Mouse (Mus musculus): ENCODE measurements around the gene Slx1b.
"Not testable (repeated sequence)": the region's sequence is repeated elsewhere in the genome, so short reads cannot be mapped to it uniquely, and the experiment has no call there.

The Slx1b gene

GRCm38 (mm10) chr7:126695631-126696207 lies at the start of gene Slx1b:
Gene Slx1b (minus strand): TSS chr7:126695784.
- DNase-seq (ENCODE audit: low spot score in 2 of 2) = peak; percentile 94

DNA sequence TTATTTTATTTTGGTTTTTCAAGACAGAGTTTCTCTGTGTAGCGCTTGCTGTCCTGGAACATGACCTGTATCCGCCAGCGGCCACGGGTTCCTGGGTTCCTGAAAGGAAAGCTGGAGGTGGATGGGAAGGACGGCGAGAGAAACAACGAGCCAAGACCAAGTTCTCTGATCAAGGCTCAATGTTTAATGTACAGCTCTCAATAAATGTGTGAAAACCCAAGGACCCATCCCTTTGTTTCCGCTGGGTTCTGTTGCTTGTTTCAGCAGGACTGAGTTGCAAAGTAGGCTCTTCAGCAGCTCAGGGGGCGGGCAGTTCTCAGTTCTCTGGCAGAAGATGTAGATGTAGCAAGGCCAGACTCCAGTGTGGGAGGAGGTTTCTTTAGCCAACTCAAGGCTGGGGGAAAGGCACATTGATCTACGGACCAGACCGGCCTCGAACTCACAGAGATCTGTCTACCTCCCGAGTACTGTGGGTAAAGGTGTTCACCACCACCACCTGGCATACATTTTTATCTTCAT lies 46.4 kb upstream of the Slx1b start:
- DNase-seq (ENCODE audit: low spot score in 2 of 2) = no peak

DNA sequence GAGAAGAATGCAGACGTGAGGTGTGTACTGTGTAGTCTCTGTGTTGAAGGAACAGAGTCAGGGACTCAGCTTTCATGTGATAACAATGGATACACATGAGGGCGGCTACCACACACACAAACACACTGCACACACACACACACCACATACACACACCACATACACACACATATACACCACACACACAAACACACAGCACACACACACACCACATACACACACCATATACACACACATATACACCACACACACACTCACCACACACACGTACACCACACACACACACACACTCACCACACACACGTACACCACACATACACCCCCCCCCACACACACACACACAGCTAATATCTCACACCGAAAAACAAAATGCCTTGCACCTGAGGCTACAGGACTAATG lies 45.9 kb upstream of the Slx1b start:
- no peak for DNase-seq (ENCODE audit: low spot score in 2 of 2)

GRCm38 (mm10) chr7:126740977-126741376 lies 45.4 kb upstream of the Slx1b start:
- DNase-seq (ENCODE audit: low spot score in 2 of 2) = no peak

- DNase-seq (ENCODE audit: low spot score in 2 of 2) = no peak
Observed at GRCm38 (mm10) chr7:126740132-126740735, 44.6 kb upstream of the Slx1b start.

GRCm38 (mm10) chr7:126739551-126739950 lies 44.0 kb upstream of the Slx1b start:
- DNase-seq (ENCODE audit: low spot score in 2 of 2) = no peak

DNA sequence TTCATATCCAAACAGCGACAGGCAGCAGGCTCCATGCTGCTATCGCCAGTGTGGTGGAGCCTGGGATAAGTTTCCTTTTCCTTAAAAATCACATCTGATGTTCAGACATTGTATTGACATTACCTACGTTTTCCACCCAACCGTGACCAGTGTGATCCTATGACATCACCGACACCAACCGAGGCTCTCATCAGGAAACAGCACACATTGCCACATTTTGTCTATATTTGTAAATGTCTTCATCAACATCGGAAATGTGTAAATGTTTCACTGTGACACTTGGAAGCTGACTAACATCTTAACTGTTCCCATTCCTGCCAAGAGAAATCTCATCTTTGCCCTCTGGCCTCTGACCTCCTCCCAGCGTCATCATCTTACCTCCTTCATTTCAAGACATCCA lies 40.5 kb upstream of the Slx1b start:
- DNase-seq (ENCODE audit: low spot score in 2 of 2) = no peak

DNA sequence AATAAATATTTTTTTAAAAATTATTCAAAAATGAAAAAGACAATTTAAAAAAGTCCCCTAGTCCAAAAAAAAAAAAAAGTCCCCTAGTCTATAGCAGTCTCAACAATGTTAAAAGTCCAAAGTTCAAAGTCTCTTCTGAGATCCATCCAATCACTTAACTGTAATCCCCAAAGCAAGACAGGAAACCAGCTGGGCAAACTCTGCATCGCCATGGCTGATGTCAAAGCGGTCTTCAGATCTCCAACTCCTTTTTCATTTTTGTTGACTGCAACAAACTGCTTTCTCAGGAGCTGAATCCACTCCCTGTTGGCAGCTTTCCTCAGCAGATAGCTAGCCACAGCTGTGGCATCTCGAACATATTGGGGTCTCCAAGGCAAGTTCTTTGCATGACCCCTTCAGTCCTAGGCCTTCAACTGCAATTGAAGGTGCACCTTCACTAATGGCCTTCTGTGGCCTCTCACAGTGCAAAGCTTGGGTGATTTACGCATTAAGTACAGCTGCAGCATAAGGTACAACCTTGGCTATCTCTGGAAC lies 34.7 kb upstream of the Slx1b start:
- not testable (repeated sequence) for DNase-seq (ENCODE audit: low spot score in 2 of 2)

GRCm38 (mm10) chr7:126725667-126726066 lies 30.1 kb upstream of the Slx1b start:
- no peak for DNase-seq (ENCODE audit: low spot score in 2 of 2)

GRCm38 (mm10) chr7:126725077-126725476 lies 29.5 kb upstream of the Slx1b start:
- no peak for DNase-seq (ENCODE audit: low spot score in 2 of 2)

- no peak for DNase-seq (ENCODE audit: low spot score in 2 of 2)
Observed at GRCm38 (mm10) chr7:126721635-126722034, 26.1 kb upstream of the Slx1b start.

- DNase-seq (ENCODE audit: low spot score in 2 of 2) = no peak
Observed at GRCm38 (mm10) chr7:126718787-126719337, 23.3 kb upstream of the Slx1b start.

DNA sequence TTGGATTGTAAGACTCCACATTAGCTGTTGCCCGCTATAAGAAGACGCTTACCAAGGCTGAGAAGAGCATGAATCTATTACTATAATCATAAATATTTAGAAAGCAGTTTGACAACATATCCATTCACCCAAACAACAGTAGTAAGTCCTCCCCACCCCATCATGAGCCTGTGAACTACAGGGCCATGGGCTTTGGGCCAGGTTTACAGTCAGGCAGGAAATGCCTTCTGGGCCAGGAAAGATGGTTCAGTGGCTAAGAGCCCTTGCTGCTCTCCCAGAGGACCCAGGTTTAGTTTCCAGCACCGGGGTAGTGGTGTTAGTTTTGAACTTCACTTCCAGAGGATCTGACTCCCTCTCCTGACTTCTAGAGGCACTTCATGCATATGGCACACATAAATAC lies 22.0 kb upstream of the Slx1b start:
- no peak for DNase-seq (ENCODE audit: low spot score in 2 of 2)

DNA sequence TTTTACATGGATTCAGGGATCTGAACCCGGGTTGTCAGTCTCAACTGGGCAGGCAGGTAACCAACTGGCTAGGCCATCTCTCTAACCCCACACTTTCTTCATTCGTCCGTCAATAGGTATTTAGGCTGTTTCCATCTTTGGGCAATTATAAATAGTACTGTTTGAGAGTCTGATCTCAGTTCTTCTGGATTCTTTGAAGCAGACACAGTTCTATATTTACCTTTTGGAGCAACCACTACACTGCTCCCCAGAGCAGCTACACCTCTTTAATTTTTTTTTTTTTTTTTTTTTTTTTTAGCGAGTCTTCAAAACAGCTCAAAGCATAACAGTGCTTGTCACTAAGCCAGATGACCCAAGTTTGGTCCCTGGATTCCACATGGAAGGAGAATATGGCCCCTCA lies 20.1 kb upstream of the Slx1b start:
- DNase-seq (ENCODE audit: low spot score in 2 of 2) = no peak

DNA sequence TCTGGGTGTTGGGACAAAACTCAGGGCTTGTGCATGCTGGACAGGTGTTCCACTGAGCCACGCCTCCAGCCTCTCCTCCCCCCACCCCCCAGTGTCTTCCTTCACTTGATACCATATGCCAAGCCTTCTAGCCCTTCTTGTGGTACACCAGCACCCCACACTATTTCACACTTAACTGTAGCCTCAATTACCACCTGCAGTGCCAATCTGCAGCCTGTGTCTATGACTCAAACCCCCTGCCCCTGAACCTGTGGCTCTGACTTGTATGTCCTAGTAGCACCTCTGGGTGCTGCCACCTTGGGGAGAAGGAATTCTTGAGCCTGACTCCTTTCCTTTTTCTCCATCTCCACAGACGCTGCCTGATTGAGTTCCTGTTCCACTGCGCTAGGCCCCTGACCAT lies 16.3 kb upstream of the Slx1b start:
- no peak for DNase-seq (ENCODE audit: low spot score in 2 of 2)

DNA sequence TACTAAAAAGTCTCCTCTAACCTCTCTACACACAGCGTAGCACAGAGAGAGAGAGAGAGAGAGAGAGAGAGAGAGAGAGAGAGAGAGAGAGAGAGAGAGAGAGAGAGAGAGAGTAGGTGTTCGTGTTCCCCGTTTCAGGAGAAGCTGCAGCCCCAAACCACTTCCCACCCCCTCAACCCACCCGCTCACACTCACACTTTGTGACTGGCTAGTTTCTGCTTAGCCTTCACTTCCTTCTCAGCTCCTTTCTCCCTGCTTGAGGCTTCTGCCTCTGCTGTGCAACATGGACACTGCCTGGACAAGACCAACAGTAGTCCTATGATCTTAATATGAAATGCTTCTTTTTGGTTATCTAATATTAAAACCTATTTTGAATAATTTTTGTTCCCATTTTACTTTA lies 14.7 kb upstream of the Slx1b start:
- no peak for DNase-seq (ENCODE audit: low spot score in 2 of 2)

- no peak for DNase-seq (ENCODE audit: low spot score in 2 of 2)
Observed at GRCm38 (mm10) chr7:126708175-126708952, 12.8 kb upstream of the Slx1b start.

DNA sequence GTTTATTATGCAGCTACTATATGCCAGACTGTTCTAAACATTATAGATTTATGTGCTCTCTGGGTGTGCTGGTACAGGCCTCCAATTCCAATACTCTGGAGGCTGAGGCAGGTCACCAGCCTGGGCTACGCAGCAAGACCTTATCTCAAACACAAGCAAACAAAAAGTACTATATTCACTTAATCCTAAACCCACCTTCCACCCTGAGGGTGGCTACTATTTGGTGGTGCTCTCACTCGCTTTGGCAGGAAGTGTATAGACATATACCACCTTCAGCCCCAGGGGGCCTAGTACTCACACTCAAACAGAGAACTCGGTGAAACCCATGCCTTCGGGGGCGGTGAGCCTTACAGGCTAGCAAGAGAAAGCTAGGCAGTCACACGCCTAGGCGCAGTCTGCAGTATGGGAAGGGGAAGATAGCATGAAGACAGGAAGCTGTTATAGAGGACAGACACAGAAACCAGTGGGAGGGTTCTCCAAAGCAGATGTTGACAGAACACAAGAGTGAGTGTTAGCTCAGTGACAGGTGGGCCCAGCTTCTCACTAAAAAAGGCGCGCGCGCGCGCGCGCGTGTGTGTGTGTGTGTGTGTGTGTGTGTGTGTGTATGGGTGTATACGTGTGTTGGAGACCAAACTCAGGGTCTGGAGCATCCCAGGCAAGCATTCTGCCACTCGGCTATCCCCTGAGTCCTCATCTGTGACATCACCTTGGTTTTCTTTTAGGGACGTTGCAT lies 12.0 kb upstream of the Slx1b start, which contains the start of gene Coro1a:
Gene Coro1a (minus strand): TSS at position 346 of the 733 bp plus-strand sequence.
- DNase-seq (ENCODE audit: low spot score in 2 of 2) = no peak

GRCm38 (mm10) chr7:126704121-126704980 lies 8.8 kb upstream of the Slx1b start:
- DNase-seq (ENCODE audit: low spot score in 2 of 2) = peak; percentile 61 to 77

- no peak for DNase-seq (ENCODE audit: low spot score in 2 of 2)
Observed at GRCm38 (mm10) chr7:126703757-126704077, 8.1 kb upstream of the Slx1b start.
